Mouse (Mus musculus) layer of hippocampus, adult 18-20 months (tissue): ENCODE data around the gene Wdr25. TPM values are rescaled to one million over a fixed set of nuclear protein-coding genes. Genes with fewer than 3 reads are reported as not detected.
"Not testable (repeated sequence)": the region's sequence is repeated elsewhere in the genome, so short reads cannot be mapped to it uniquely, and the experiment has no call there.

Experiments
- DNase-seq, 2 experiments: peaks; one replicate each; pipeline ENCODE4 v3.0.0; 2022; ENCODE audit warnings: low spot score in 2 of 2
- long read RNA-seq: library from polyadenylated mRNA; stranded (forward); transcript quantifications from one replicate; pipeline ENCODE4 v2.0.0, GENCODE M21; 2021
- total RNA-seq, 2 experiments: library from RNA; stranded (reverse); gene quantifications; 2 replicates each; pipeline ENCODE4 v1.2.3; 2021

The Wdr25 gene
- 10 to 100 TPM; 11.6 to 14.3 TPM for total RNA-seq
- long read RNA-seq, partial matches to known transcripts = 2 of 16 reads
- long read RNA-seq, other reads (novel, unspliced or antisense) = 14 of 16 reads

GRCm38 (mm10) chr12:108892989-108893714 is at the start of gene Wdr25:
Gene Wdr25 (plus strand): TSS chr12:108893631.
- no peak for DNase-seq

GRCm38 (mm10) chr12:108848033-108848432 is 45.4 kb upstream of the Wdr25 start:
- not testable (repeated sequence) for DNase-seq

- no peak for DNase-seq
These were observed 43.9 kb upstream of the Wdr25 start for GRCm38 (mm10) chr12:108849488-108850022.

GRCm38 (mm10) chr12:108850129-108850528 is 43.3 kb upstream of the Wdr25 start:
- no peak for DNase-seq

- DNase-seq = no peak
These were observed 42.5 kb upstream of the Wdr25 start for GRCm38 (mm10) chr12:108850886-108851285.

- no peak for DNase-seq
These were observed 40.6 kb upstream of the Wdr25 start for GRCm38 (mm10) chr12:108852822-108853221.

GRCm38 (mm10) chr12:108855081-108855480 is 38.4 kb upstream of the Wdr25 start:
- no peak for DNase-seq

- DNase-seq = no peak
These were observed 37.2 kb upstream of the Wdr25 start for GRCm38 (mm10) chr12:108856186-108856585.

GRCm38 (mm10) chr12:108857109-108857508 is 36.3 kb upstream of the Wdr25 start:
- DNase-seq = no peak

GRCm38 (mm10) chr12:108857589-108858184 is 35.7 kb upstream of the Wdr25 start:
- DNase-seq = no peak

GRCm38 (mm10) chr12:108858486-108858885 is 34.9 kb upstream of the Wdr25 start:
- DNase-seq = no peak

- no peak for DNase-seq
These were observed 28.4 kb upstream of the Wdr25 start for GRCm38 (mm10) chr12:108865007-108865494.

- DNase-seq = no peak
These were observed 23.9 kb upstream of the Wdr25 start for GRCm38 (mm10) chr12:108869575-108869974.

- no peak for DNase-seq
These were observed 20.3 kb upstream of the Wdr25 start for GRCm38 (mm10) chr12:108873122-108873521.

- DNase-seq = no peak
These were observed 14.3 kb upstream of the Wdr25 start for GRCm38 (mm10) chr12:108879138-108879537.

- DNase-seq = no peak
These were observed 12.8 kb upstream of the Wdr25 start for GRCm38 (mm10) chr12:108880606-108881005.

- no peak for DNase-seq
These were observed 12.2 kb upstream of the Wdr25 start for GRCm38 (mm10) chr12:108881192-108881591.

- no peak for DNase-seq
These were observed 10.7 kb upstream of the Wdr25 start for GRCm38 (mm10) chr12:108882776-108883175.

- DNase-seq = no peak
These were observed 7.5 kb upstream of the Wdr25 start for GRCm38 (mm10) chr12:108885906-108886305.

- DNase-seq = no peak
These were observed 6.4 kb upstream of the Wdr25 start for GRCm38 (mm10) chr12:108887077-108887476.

- DNase-seq = no peak
These were observed 4.8 kb upstream of the Wdr25 start for GRCm38 (mm10) chr12:108888632-108889031.

- peak; percentile 95 to 97 for DNase-seq
These were observed 442 bp downstream of the Wdr25 start, which contains the start of gene Wars for GRCm38 (mm10) chr12:108893715-108894431. Gene Wars (minus strand): TSS chr12:108894174.
